11 mouse cellular contexts compared by ENCODE assay signal in genomic region chr13:41466191-41466590, GRCm38 (mm10). TPM values are rescaled to one million over a fixed set of nuclear protein-coding genes. Genes with fewer than 3 reads are reported as not detected.
DNase-seq lines count a peak whose midpoint lies in the region; ATAC-seq lines count a peak whose summit lies in the region.
"Had no signal": no experiment of that assay in that cellular context is flagged by ENCODE, and none has a peak within 500 bp of the region (broad histone marks: within the 10 kb centered on the region; RNA-seq: fewer than 3 reads in every experiment).

No protein-coding gene starts in this region.

- H3K27me3 ChIP-seq in heart, embryonic 12.5 days (replicated peaks) = peaks cover 71% of the 10 kb centered on the region
- H3K27me3 ChIP-seq: CH12.LX; liver, embryonic 13.5 days; neural tube, embryonic 15.5 days had no signal

- no peak overlapping the region for H3K9ac ChIP-seq in heart, embryonic 12.5 days
- H3K9ac ChIP-seq: liver, embryonic 13.5 days; neural tube, embryonic 15.5 days had no signal

- H3K4me2 ChIP-seq in heart, embryonic 12.5 days = no peak overlapping the region
- H3K4me2 ChIP-seq: liver, embryonic 13.5 days; neural tube, embryonic 15.5 days had no signal

- 51% methylated on average over 1 of the region's 1 CpGs for WGBS in heart, embryonic 12.5 days

- H3K27ac ChIP-seq in heart, embryonic 12.5 days (ENCODE audit: poor library complexity, severe bottlenecking) = no peak overlapping the region; the same call in 1 of the 2 replicates
- H3K27ac ChIP-seq: liver, embryonic 13.5 days; neural tube, embryonic 15.5 days had no signal

- no peaks in the 10 kb centered on the region for H3K36me3 ChIP-seq in heart, embryonic 12.5 days
- H3K36me3 ChIP-seq: liver, embryonic 13.5 days; neural tube, embryonic 15.5 days had no signal

- no peak overlapping the region for H3K4me3 ChIP-seq in heart, embryonic 12.5 days
- H3K4me3 ChIP-seq: liver, embryonic 13.5 days; neural tube, embryonic 15.5 days had no signal

- ATAC-seq in heart, embryonic 12.5 days (ENCODE audit: insufficient number of reproducible peaks, low FRiP score) = no peak

- peak; percentile 99 for DNase-seq in heart, adult 11 months
- peak; percentile 85 to 93 for DNase-seq in heart, adult 9 months (ENCODE audit: low spot score in 2 of 2)
- DNase-seq in kidney, adult 8-10 months = peak; percentile 55 to 78
- peak; percentile 86 for DNase-seq in lung, postnatal 25 days (ENCODE audit: low spot score)
- no peak for DNase-seq in cerebellum, adult 9-10 months
- no peak for DNase-seq in natural killer cell, adult 2 months (ENCODE audit: low spot score in 2 of 2)
- no peak for DNase-seq in layer of hippocampus, postnatal 25 days (ENCODE audit: extremely low spot score in 1 of 2, low spot score in 1 of 2)
- DNase-seq: liver, embryonic 13.5 days had no signal

- no peaks in the 10 kb centered on the region for H3K9me3 ChIP-seq in heart, embryonic 12.5 days (replicated peaks)
- H3K9me3 ChIP-seq: liver, embryonic 13.5 days; neural tube, embryonic 15.5 days had no signal

- peaks cover 4% of the 10 kb centered on the region for H3K4me1 ChIP-seq in heart, embryonic 12.5 days (replicated peaks)
- H3K4me1 ChIP-seq: liver, embryonic 13.5 days; neural tube, embryonic 15.5 days had no signal

RNA-seq across cellular contexts. Expression of gene Nedd9, which starts 21.0 kb away (rescaled TPM):
- 19.0 and 19.8 TPM in 2 replicates for polyA plus RNA-seq in heart, embryonic 12.5 days (2016; fragmentation: Nextera tagmentation; extraction: Ambion mirVana)
- total RNA-seq in layer of hippocampus, postnatal 25 days (2021) = 10 to 100 TPM; 13.4 to 14.8 TPM

Comparison
In these comparisons a context has a peak if more than half of its experiments do, and no peak if none do; other contexts are left out.
1. DNase-seq: peak in heart, adult 11 months (single experiment), heart, adult 9 months (2 of 2), kidney, adult 8-10 months (2 of 2) and lung, postnatal 25 days (single experiment); none in cerebellum, adult 9-10 months (single experiment), natural killer cell, adult 2 months (0 of 2) and layer of hippocampus, postnatal 25 days (0 of 2).